Mouse (Mus musculus) intestine, postnatal 0 days (tissue): ENCODE results near the gene Tcirg1. TPM values are rescaled to one million over a fixed set of nuclear protein-coding genes. Genes with fewer than 3 reads are reported as not detected.
A peak's percentile ranks its signal among the peaks of the same experiment; 100 is the strongest.

Experiments
- ATAC-seq: fragments of 200-750 bp; cut with Nextera tagmentation; 2 replicates; pipeline ENCODE4 v1.8.0; 2017; ENCODE audit warnings: mild to moderate bottlenecking, moderate TSS enrichment, moderate library complexity
- H3K27ac ChIP-seq: fragments of 300-500 bp; sonication (generic); 2 replicates; pipeline ENCODE4 v1.5.1; 2014; ENCODE audit warnings: mild to moderate bottlenecking, low read depth, low read length, moderate library complexity
- H3K27me3 ChIP-seq: fragments of 300-500 bp; sonication (generic); replicated peaks from 2 replicates; pipeline ENCODE4 v1.6.1; 2014; ENCODE audit warnings: low read length, mixed read lengths; ENCODE audit not compliant: control insufficient read depth, insufficient read depth
- H3K36me3 ChIP-seq: fragments of 300-500 bp; sonication (generic); 2 replicates; pipeline ENCODE4 v1.6.1; 2014; ENCODE audit warnings: mild to moderate bottlenecking, moderate library complexity; ENCODE audit not compliant: control insufficient read depth, insufficient read depth
- H3K4me1 ChIP-seq: fragments of 300-500 bp; sonication (generic); replicated peaks from 2 replicates; pipeline ENCODE4 v1.6.1; 2014; ENCODE audit warnings: antibody characterized with exemption, low read length, mixed read lengths; ENCODE audit not compliant: control insufficient read depth, insufficient read depth
- H3K4me2 ChIP-seq: fragments of 300-500 bp; sonication (generic); replicated peaks from 2 replicates; pipeline ENCODE4 v1.6.1; 2014; ENCODE audit warnings: low read depth, mild to moderate bottlenecking, moderate library complexity
- H3K4me3 ChIP-seq: fragments of 300-500 bp; sonication (generic); 2 replicates; pipeline ENCODE4 v1.5.1; 2014; ENCODE audit warnings: low read depth, low read length
- H3K9ac ChIP-seq: fragments of 300-500 bp; sonication (generic); 2 replicates; pipeline ENCODE4 v1.6.1; 2014; ENCODE audit warnings: mild to moderate bottlenecking, low read depth, low read length
- H3K9me3 ChIP-seq: fragments of 300-500 bp; sonication (generic); 2 replicates; pipeline ENCODE4 v1.6.1; 2016; ENCODE audit warnings: mixed run types; ENCODE audit not compliant: control insufficient read depth
- CTCF ChIP-seq: sonication (generic); IDR thresholded peaks from 2 replicates; pipeline ENCODE4 v1.5.1; 2016; ENCODE audit warnings: low read depth, mild to moderate bottlenecking, control low read depth, antibody characterized with exemption, moderate library complexity
- WGBS: fragments of 180-500 bp; shearing (Covaris S2); extraction: QIAGEN DNeasy Blood & Tissue Kit; methylation state at CpG from one replicate; pipeline ENCODE4 v1.1.7; 2014; 5-methylcytosine and 5-hydroxymethylcytosine counted together
- polyA plus RNA-seq: library from polyadenylated mRNA; unstranded; fragments of >200 nt; fragmentation: Nextera tagmentation; extraction: Ambion mirVana; gene quantifications from 2 replicates; pipeline ENCODE4 v1.2.1, GENCODE M21; 2015

Gene Tcirg1
- 76.2 and 83.0 TPM in 2 replicates for polyA plus RNA-seq

DNA sequence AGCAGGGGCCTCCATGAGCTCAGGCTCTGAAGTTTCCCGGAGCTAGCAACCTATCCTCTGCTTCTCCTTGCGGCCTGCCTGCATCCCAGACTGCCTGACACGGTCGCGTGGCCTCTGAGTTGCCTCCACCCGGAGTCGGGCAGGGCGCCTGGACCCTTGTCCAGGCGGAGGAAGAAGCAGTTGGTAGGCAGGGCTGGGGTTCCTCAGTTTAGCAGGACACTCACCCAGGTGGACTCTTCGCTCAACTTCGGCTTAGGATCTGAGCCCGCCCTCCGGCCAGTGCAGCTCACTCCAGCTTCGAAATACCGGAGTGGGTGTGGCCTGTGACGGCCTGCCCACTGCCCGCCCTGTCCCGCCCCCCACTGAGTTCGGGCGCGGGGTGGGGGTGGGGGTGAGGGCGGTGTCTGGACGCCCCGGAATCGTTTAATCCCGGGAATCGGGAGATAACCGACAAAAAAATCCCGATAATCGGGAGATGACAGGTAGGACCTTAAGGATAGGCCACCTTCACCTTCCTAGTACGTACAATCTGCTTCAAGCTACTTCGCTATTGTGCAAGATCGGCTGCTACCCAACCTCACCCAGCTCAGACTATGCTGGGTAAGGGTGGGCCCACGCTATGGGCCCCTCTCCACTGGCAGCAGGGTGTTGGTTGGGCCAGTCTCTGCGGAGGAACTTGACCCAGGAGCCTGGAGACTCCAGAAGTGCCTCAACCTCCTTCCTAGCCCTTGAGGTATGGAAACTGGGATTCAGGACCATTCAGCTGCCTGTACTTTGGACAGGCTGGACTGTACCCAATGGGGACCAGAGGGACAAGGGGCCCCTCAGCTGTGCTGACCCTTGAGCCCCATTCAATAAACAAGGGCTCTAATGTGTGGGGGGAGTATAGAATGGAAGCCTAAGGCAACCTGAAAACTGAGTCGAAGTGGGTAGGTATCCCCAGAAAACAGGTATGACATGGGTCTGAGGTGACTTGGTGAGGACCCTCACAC, at the start of gene Tcirg1:
Gene Tcirg1 (minus strand): TSS at position 339 of the 992 bp plus-strand sequence.
- peak within 1 kb of the TSS; percentile 91 for H3K27ac ChIP-seq
- peak within 1 kb of the TSS; percentile 75 for H3K4me2 ChIP-seq
- H3K4me1 ChIP-seq: peaks cover 17% of the 10 kb centered on the region; the same call in 1 of the 2 replicates
- H3K27me3 ChIP-seq: no peaks in the 10 kb centered on the region
- WGBS: 3% methylated on average over 36 of the region's 36 CpGs
- H3K4me3 ChIP-seq: peak within 1 kb of the TSS; percentile 62
- no peaks in the 10 kb centered on the region for H3K9me3 ChIP-seq
- H3K36me3 ChIP-seq: peaks cover 45% of the 10 kb centered on the region
- no peak for TF ChIP-seq CTCF
- peak; percentile 84 for ATAC-seq
- peak within 1 kb of the TSS; percentile 60 for H3K9ac ChIP-seq

- Histone ChIP-seq H3K36me3 (no peaks in the 10 kb centered on the region), H3K27ac (no peak overlapping the region), H3K9ac (no peak overlapping the region), H3K4me2 (no peak overlapping the region), H3K9me3 (no peaks in the 10 kb centered on the region), H3K27me3 (no peaks in the 10 kb centered on the region), H3K4me1 (no peaks in the 10 kb centered on the region), H3K4me3 (no peak overlapping the region)
- ATAC-seq: peak; percentile 60
- TF ChIP-seq CTCF: no peak
- WGBS: 22% methylated on average over 4 of the region's 4 CpGs
These were observed 48.9 kb upstream of the Tcirg1 start for GRCm38 (mm10) chr19:3955804-3956203.

DNA sequence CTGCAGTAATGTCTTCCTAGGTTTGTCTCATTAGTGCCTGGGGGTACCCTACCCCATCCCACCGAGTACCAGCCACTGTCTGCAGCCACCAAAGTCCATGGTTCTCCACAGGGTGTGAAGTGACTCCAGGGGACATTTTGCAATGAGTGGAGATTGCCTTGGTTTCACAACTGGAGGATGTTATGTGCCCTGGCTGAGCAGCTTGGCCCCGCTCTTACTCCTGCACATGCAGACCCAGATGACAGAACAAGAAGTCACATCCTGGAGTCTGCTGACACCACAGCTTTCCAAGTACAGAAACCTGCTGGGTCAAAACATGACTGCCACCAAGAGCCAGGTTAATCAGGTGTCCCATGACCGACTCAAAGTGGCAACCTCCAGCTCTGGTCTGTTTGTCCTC, 48.1 kb upstream of the Tcirg1 start:
- Histone ChIP-seq H3K36me3 (no peaks in the 10 kb centered on the region), H3K27me3 (no peaks in the 10 kb centered on the region), H3K4me3 (no peak overlapping the region), H3K9ac (no peak overlapping the region), H3K9me3 (no peaks in the 10 kb centered on the region), H3K27ac (no peak overlapping the region), H3K4me2 (no peak overlapping the region), H3K4me1 (no peaks in the 10 kb centered on the region)
- WGBS: 57% methylated on average over 3 of the region's 3 CpGs
- no peak for TF ChIP-seq CTCF
- ATAC-seq: peak; percentile 54

DNA sequence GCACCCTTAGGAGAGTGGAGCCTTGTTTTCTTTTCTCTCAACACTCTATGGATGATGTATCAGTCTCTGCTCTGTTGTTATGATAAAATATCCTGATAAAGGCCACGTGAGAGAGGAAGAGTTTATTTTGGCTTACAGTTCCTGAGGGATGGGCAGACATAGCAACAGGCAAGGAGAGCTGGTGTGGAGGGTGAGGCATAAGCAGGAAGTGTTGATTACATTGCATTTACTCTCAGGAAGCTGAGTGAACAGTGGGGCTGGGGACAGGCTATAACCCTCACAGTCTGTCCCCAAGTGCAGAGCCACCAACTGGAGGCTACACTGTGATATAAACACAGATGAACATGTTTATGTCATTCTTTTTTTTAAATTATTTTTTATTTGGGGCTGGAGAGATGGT, 45.2 kb upstream of the Tcirg1 start:
- no peak for ATAC-seq
- H3K9me3 ChIP-seq: no peaks in the 10 kb centered on the region
- WGBS: 41% methylated on average over 1 of the region's 1 CpGs
- H3K9ac ChIP-seq: no peak overlapping the region
- TF ChIP-seq CTCF: no peak
- H3K36me3 ChIP-seq: peaks cover 21% of the 10 kb centered on the region
- H3K4me3 ChIP-seq: no peak overlapping the region
- H3K4me2 ChIP-seq: no peak overlapping the region
- no peak overlapping the region for H3K27ac ChIP-seq
- H3K27me3 ChIP-seq: no peaks in the 10 kb centered on the region
- no peaks in the 10 kb centered on the region for H3K4me1 ChIP-seq

GRCm38 (mm10) chr19:3951461-3951860, 44.5 kb upstream of the Tcirg1 start:
- no peak overlapping the region for H3K4me2 ChIP-seq
- no peak overlapping the region for H3K4me3 ChIP-seq
- H3K36me3 ChIP-seq: peaks cover 23% of the 10 kb centered on the region
- no peak for TF ChIP-seq CTCF
- ATAC-seq: no peak
- H3K9ac ChIP-seq: no peak overlapping the region
- no peaks in the 10 kb centered on the region for H3K9me3 ChIP-seq
- H3K4me1 ChIP-seq: no peaks in the 10 kb centered on the region
- H3K27me3 ChIP-seq: no peaks in the 10 kb centered on the region
- no peak overlapping the region for H3K27ac ChIP-seq

DNA sequence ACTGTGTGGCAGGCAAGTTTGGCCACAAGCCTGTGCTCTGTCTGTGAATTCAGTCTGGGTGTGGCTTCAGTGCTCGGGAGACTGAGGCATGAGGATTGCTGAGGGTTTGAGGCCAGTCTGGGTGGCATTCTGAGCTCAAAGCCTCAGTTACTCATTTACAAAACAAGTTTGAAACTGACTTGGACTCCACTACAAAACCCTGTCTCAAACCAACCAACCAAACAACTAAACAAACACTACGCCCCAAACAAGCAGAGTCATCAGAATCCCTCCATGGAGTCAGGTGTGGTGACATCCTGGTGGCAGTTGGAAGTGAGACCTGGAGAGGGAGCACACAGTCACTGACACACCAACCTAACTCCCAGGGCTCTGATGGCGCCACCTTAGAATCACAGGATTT, 43.4 kb upstream of the Tcirg1 start:
- no peak overlapping the region for H3K9ac ChIP-seq
- H3K27ac ChIP-seq: no peak overlapping the region
- no peak for ATAC-seq
- no peak overlapping the region for H3K4me3 ChIP-seq
- 71% methylated on average over 3 of the region's 3 CpGs for WGBS
- H3K36me3 ChIP-seq: peaks cover 23% of the 10 kb centered on the region
- TF ChIP-seq CTCF: no peak
- no peaks in the 10 kb centered on the region for H3K9me3 ChIP-seq
- H3K4me1 ChIP-seq: no peaks in the 10 kb centered on the region
- no peaks in the 10 kb centered on the region for H3K27me3 ChIP-seq
- H3K4me2 ChIP-seq: no peak overlapping the region
